In genomic region chr9:118469272-118469671, GRCm38 (mm10) we compare ENCODE assay signal across 20 mouse cellular contexts. TPM values are rescaled to one million over a fixed set of nuclear protein-coding genes. Genes with fewer than 3 reads are reported as not detected.
A peak's percentile ranks its signal among the peaks of the same experiment; 100 is the strongest.
DNase-seq lines count a peak whose midpoint lies in the region; ATAC-seq and TF ChIP-seq lines count a peak whose summit lies in the region.
"Had no signal": no experiment of that assay in that cellular context is flagged by ENCODE, and none has a peak within 500 bp of the region (broad histone marks: within the 10 kb centered on the region; RNA-seq: fewer than 3 reads in every experiment).

No protein-coding gene starts in this region.

- DNase-seq in hindbrain, embryonic 10.5 days (ENCODE audit: low spot score): peak; percentile 22
- DNase-seq in hindbrain, postnatal 0 days (ENCODE audit: low spot score): no peak
- peak; percentile 13 for DNase-seq in midbrain, embryonic 14.5 days
- no peak for DNase-seq in limb, embryonic 14.5 days (ENCODE audit: low spot score)
- no peak for DNase-seq in frontal cortex, postnatal 25 days (ENCODE audit: low spot score in 2 of 2)
- DNase-seq: adrenal gland, postnatal 36 days; gastrocnemius, postnatal 36 days; heart, postnatal 36 days; kidney, postnatal 10 days; layer of hippocampus, adult 9-11 months; liver, embryonic 13.5 days; right cerebral cortex, postnatal 25 days; thymus, postnatal 36 days had no signal

- H3K9ac ChIP-seq in forebrain, embryonic 12.5 days: no peak overlapping the region
- H3K9ac ChIP-seq in forebrain, embryonic 16.5 days (replicated peaks; ENCODE audit: low read depth, low read length): no peak overlapping the region
- no peak overlapping the region for H3K9ac ChIP-seq in hindbrain, postnatal 0 days (replicated peaks; ENCODE audit: low read length)
- no peak overlapping the region for H3K9ac ChIP-seq in midbrain, embryonic 14.5 days (replicated peaks; ENCODE audit: low read length)
- H3K9ac ChIP-seq in midbrain, embryonic 16.5 days (ENCODE audit: low read depth, low read length): no peak overlapping the region
- no peak overlapping the region for H3K9ac ChIP-seq in limb, embryonic 14.5 days (ENCODE audit: low read depth, low read length, severe bottlenecking)
- H3K9ac ChIP-seq: liver, embryonic 13.5 days had no signal

- H3K4me3 ChIP-seq in forebrain, embryonic 12.5 days (replicated peaks): no peak overlapping the region
- H3K4me3 ChIP-seq in forebrain, embryonic 16.5 days (replicated peaks; ENCODE audit: low read length): no peak overlapping the region
- H3K4me3 ChIP-seq in hindbrain, embryonic 10.5 days: no peak overlapping the region
- H3K4me3 ChIP-seq in hindbrain, postnatal 0 days (ENCODE audit: low read length): no peak overlapping the region
- no peak overlapping the region for H3K4me3 ChIP-seq in midbrain, embryonic 14.5 days (replicated peaks; ENCODE audit: low read depth, low read length)
- H3K4me3 ChIP-seq in midbrain, embryonic 16.5 days (ENCODE audit: low read depth, low read length): no peak overlapping the region
- peak overlapping the region; percentile 4; the same call in 1 of the 2 replicates for H3K4me3 ChIP-seq in limb, embryonic 14.5 days (replicated peaks; ENCODE audit: low read length)
- H3K4me3 ChIP-seq: liver, embryonic 13.5 days; myocyte had no signal

- H3K4me2 ChIP-seq in forebrain, embryonic 12.5 days: peak overlapping the region; percentile 19; the same call in 1 of the 2 replicates
- H3K4me2 ChIP-seq in forebrain, embryonic 16.5 days (ENCODE audit: low read length): no peak overlapping the region
- no peak overlapping the region for H3K4me2 ChIP-seq in hindbrain, postnatal 0 days (ENCODE audit: low read depth, low read length)
- no peak overlapping the region for H3K4me2 ChIP-seq in midbrain, embryonic 14.5 days (ENCODE audit: low read length)
- no peak overlapping the region for H3K4me2 ChIP-seq in midbrain, embryonic 16.5 days (ENCODE audit: low read length)
- no peak overlapping the region for H3K4me2 ChIP-seq in limb, embryonic 14.5 days (replicated peaks; ENCODE audit: low read depth, low read length, severe bottlenecking)
- H3K4me2 ChIP-seq: liver, embryonic 13.5 days had no signal

- no peak for TF ChIP-seq POLR2A in limb, embryonic 14.5 days (IDR thresholded peaks at IDR 0.05; ENCODE audit: borderline replicate concordance, extremely low read depth, insufficient read depth, insufficient read length)

- H3K36me3 ChIP-seq in forebrain, embryonic 12.5 days (replicated peaks): no peaks in the 10 kb centered on the region
- H3K36me3 ChIP-seq in forebrain, embryonic 16.5 days (ENCODE audit: control insufficient read depth, insufficient read depth): no peaks in the 10 kb centered on the region
- no peaks in the 10 kb centered on the region for H3K36me3 ChIP-seq in hindbrain, embryonic 10.5 days
- no peaks in the 10 kb centered on the region for H3K36me3 ChIP-seq in hindbrain, postnatal 0 days (ENCODE audit: insufficient read depth, low read length)
- no peaks in the 10 kb centered on the region for H3K36me3 ChIP-seq in midbrain, embryonic 14.5 days (ENCODE audit: control insufficient read depth, insufficient read depth, low read length)
- H3K36me3 ChIP-seq in midbrain, embryonic 16.5 days (ENCODE audit: control insufficient read depth, insufficient read depth, low read length): no peaks in the 10 kb centered on the region
- no peaks in the 10 kb centered on the region for H3K36me3 ChIP-seq in limb, embryonic 14.5 days (ENCODE audit: control insufficient read depth, insufficient read depth, low read length)
- H3K36me3 ChIP-seq: liver, embryonic 13.5 days had no signal

- peaks cover 14% of the 10 kb centered on the region for H3K4me1 ChIP-seq in forebrain, embryonic 12.5 days
- peaks cover 12% of the 10 kb centered on the region; the same call in 1 of the 2 replicates for H3K4me1 ChIP-seq in forebrain, embryonic 16.5 days (replicated peaks; ENCODE audit: control insufficient read depth, insufficient read depth, low read length)
- H3K4me1 ChIP-seq in hindbrain, embryonic 10.5 days (replicated peaks): peaks cover 18% of the 10 kb centered on the region
- no peaks in the 10 kb centered on the region for H3K4me1 ChIP-seq in hindbrain, postnatal 0 days (ENCODE audit: insufficient read depth, low read length)
- H3K4me1 ChIP-seq in midbrain, embryonic 14.5 days (ENCODE audit: control insufficient read depth, insufficient read depth, low read length): no peaks in the 10 kb centered on the region
- peaks cover 5% of the 10 kb centered on the region for H3K4me1 ChIP-seq in midbrain, embryonic 16.5 days (ENCODE audit: control insufficient read depth, insufficient read depth, low read length)
- peaks cover 5% of the 10 kb centered on the region; the same call in 1 of the 2 replicates for H3K4me1 ChIP-seq in limb, embryonic 14.5 days (ENCODE audit: control insufficient read depth, insufficient read depth, low read length)
- H3K4me1 ChIP-seq: liver, embryonic 13.5 days had no signal

- no peak for ATAC-seq in forebrain, embryonic 12.5 days (ENCODE audit: low FRiP score)
- no peak for ATAC-seq in forebrain, embryonic 16.5 days
- ATAC-seq in hindbrain, postnatal 0 days: no peak
- ATAC-seq in midbrain, embryonic 14.5 days (ENCODE audit: low FRiP score, low TSS enrichment): no peak
- ATAC-seq in midbrain, embryonic 16.5 days: no peak
- ATAC-seq in limb, embryonic 14.5 days (ENCODE audit: low FRiP score, low read depth): no peak
- ATAC-seq: activated CD4-positive, CD25-positive, alpha-beta regulatory T cell, adult 4 months had no signal

- H3K27ac ChIP-seq in forebrain, embryonic 12.5 days: no peak overlapping the region
- H3K27ac ChIP-seq in forebrain, embryonic 16.5 days (ENCODE audit: low read length): no peak overlapping the region
- H3K27ac ChIP-seq in hindbrain, embryonic 10.5 days: no peak overlapping the region
- H3K27ac ChIP-seq in hindbrain, postnatal 0 days: no peak overlapping the region
- no peak overlapping the region for H3K27ac ChIP-seq in midbrain, embryonic 14.5 days (replicated peaks; ENCODE audit: low read depth, low read length)
- no peak overlapping the region for H3K27ac ChIP-seq in midbrain, embryonic 16.5 days (ENCODE audit: low read length)
- no peak overlapping the region for H3K27ac ChIP-seq in limb, embryonic 14.5 days (replicated peaks; ENCODE audit: low read depth, low read length)
- H3K27ac ChIP-seq: liver, embryonic 13.5 days had no signal

- WGBS in forebrain, embryonic 12.5 days: 7% methylated on average over 16 of the region's 16 CpGs
- 10% methylated on average over 16 of the region's 16 CpGs for WGBS in forebrain, embryonic 16.5 days
- 11% methylated on average over 16 of the region's 16 CpGs for WGBS in hindbrain, embryonic 10.5 days
- 9% methylated on average over 16 of the region's 16 CpGs for WGBS in hindbrain, postnatal 0 days
- 7% methylated on average over 16 of the region's 16 CpGs for WGBS in midbrain, embryonic 14.5 days
- WGBS in midbrain, embryonic 16.5 days: 5% methylated on average over 16 of the region's 16 CpGs
- 8% methylated on average over 16 of the region's 16 CpGs for WGBS in limb, embryonic 14.5 days

- H3K9me3 ChIP-seq in forebrain, embryonic 12.5 days: no peaks in the 10 kb centered on the region
- no peaks in the 10 kb centered on the region for H3K9me3 ChIP-seq in forebrain, embryonic 16.5 days (ENCODE audit: control insufficient read depth, low read length)
- no peaks in the 10 kb centered on the region for H3K9me3 ChIP-seq in hindbrain, embryonic 10.5 days
- no peaks in the 10 kb centered on the region for H3K9me3 ChIP-seq in hindbrain, postnatal 0 days (ENCODE audit: low read length)
- no peaks in the 10 kb centered on the region for H3K9me3 ChIP-seq in midbrain, embryonic 14.5 days (ENCODE audit: control insufficient read depth, low read length)
- no peaks in the 10 kb centered on the region for H3K9me3 ChIP-seq in midbrain, embryonic 16.5 days (replicated peaks; ENCODE audit: control insufficient read depth, low read length, poor library complexity, severe bottlenecking)
- H3K9me3 ChIP-seq in limb, embryonic 14.5 days (ENCODE audit: control insufficient read depth, low read length): no peaks in the 10 kb centered on the region
- H3K9me3 ChIP-seq: liver, embryonic 13.5 days had no signal

- no peak for TF ChIP-seq CTCF in hindbrain, postnatal 0 days (IDR thresholded peaks at IDR 0.05; ENCODE audit: low read depth)

- peaks cover 70% of the 10 kb centered on the region for H3K27me3 ChIP-seq in forebrain, embryonic 12.5 days
- H3K27me3 ChIP-seq in forebrain, embryonic 16.5 days (replicated peaks; ENCODE audit: control insufficient read depth, insufficient read depth, low read length): peaks cover 42% of the 10 kb centered on the region
- H3K27me3 ChIP-seq in hindbrain, embryonic 10.5 days (ENCODE audit: insufficient read depth, poor library complexity, severe bottlenecking): peaks cover 82% of the 10 kb centered on the region
- H3K27me3 ChIP-seq in hindbrain, postnatal 0 days (ENCODE audit: insufficient read depth, low read length): peaks cover 31% of the 10 kb centered on the region
- peaks cover 50% of the 10 kb centered on the region for H3K27me3 ChIP-seq in midbrain, embryonic 14.5 days (ENCODE audit: control insufficient read depth, insufficient read depth, low read length)
- H3K27me3 ChIP-seq in midbrain, embryonic 16.5 days (ENCODE audit: control insufficient read depth, insufficient read depth, low read depth, low read length): peaks cover 46% of the 10 kb centered on the region
- peaks cover 57% of the 10 kb centered on the region for H3K27me3 ChIP-seq in limb, embryonic 14.5 days (ENCODE audit: control insufficient read depth, insufficient read depth, low read length)

RNA-seq across cellular contexts. Expression of gene Eomes, which starts 8.7 kb away (rescaled TPM):
- polyA plus RNA-seq in forebrain, embryonic 12.5 days (2016; fragmentation: Nextera tagmentation; extraction: Ambion mirVana): 20.5 and 24.9 TPM in 2 replicates
- 18.0 and 24.4 TPM in 2 replicates for polyA plus RNA-seq in forebrain, embryonic 16.5 days (2015; fragmentation: Nextera tagmentation; extraction: Ambion mirVana)
- polyA plus RNA-seq in hindbrain, embryonic 10.5 days (2016; fragmentation: Nextera tagmentation; extraction: Ambion mirVana): 0.10 TPM in 1 of 2 replicates, not detected in the other
- total RNA-seq in hindbrain, postnatal 0 days (2014; rRNA removed): 16.2 and 19.4 TPM in 2 replicates
- 8.6 and 8.9 TPM in 2 replicates for polyA plus RNA-seq in hindbrain, postnatal 0 days (2015; fragmentation: Nextera tagmentation; extraction: Ambion mirVana)
- 1.6 and 1.9 TPM in 2 replicates for polyA plus RNA-seq in midbrain, embryonic 14.5 days (2014; fragmentation: Nextera tagmentation; extraction: Ambion mirVana)
- polyA plus RNA-seq in midbrain, embryonic 16.5 days (2015; fragmentation: Nextera tagmentation; extraction: Ambion mirVana): 1.4 and 2.0 TPM in 2 replicates
- 0.97 and 1.0 TPM in 2 replicates for polyA plus RNA-seq in limb, embryonic 14.5 days (2012; rRNA removed)
- polyA plus RNA-seq in limb, embryonic 14.5 days (2014; fragmentation: Nextera tagmentation; extraction: Ambion mirVana): 0.18 and 0.59 TPM in 2 replicates
- total RNA-seq: gastrocnemius, postnatal 36 days; megakaryocyte progenitor cell, adult 5-6 weeks had no signal
- polyA plus RNA-seq: liver, embryonic 13.5 days; lung, embryonic 16.5 days had no signal

RNA-seq across cellular contexts. Expression of gene Golga4, which starts 36.8 kb away (rescaled TPM):
- polyA plus RNA-seq in forebrain, embryonic 12.5 days (2016; fragmentation: Nextera tagmentation; extraction: Ambion mirVana): 68.4 and 69.0 TPM in 2 replicates
- 51.3 and 57.4 TPM in 2 replicates for polyA plus RNA-seq in forebrain, embryonic 16.5 days (2015; fragmentation: Nextera tagmentation; extraction: Ambion mirVana)
- polyA plus RNA-seq in hindbrain, embryonic 10.5 days (2016; fragmentation: Nextera tagmentation; extraction: Ambion mirVana): 34.2 and 42.9 TPM in 2 replicates
- total RNA-seq in hindbrain, postnatal 0 days (2014; rRNA removed): 34.1 and 36.8 TPM in 2 replicates
- polyA plus RNA-seq in hindbrain, postnatal 0 days (2015; fragmentation: Nextera tagmentation; extraction: Ambion mirVana): 25.8 and 27.2 TPM in 2 replicates
- polyA plus RNA-seq in midbrain, embryonic 14.5 days (2014; fragmentation: Nextera tagmentation; extraction: Ambion mirVana): 47.8 and 53.3 TPM in 2 replicates
- 41.5 and 44.2 TPM in 2 replicates for polyA plus RNA-seq in midbrain, embryonic 16.5 days (2015; fragmentation: Nextera tagmentation; extraction: Ambion mirVana)
- polyA plus RNA-seq in limb, embryonic 14.5 days (2012; rRNA removed): 44.3 and 54.5 TPM in 2 replicates
- polyA plus RNA-seq in limb, embryonic 14.5 days (2014; fragmentation: Nextera tagmentation; extraction: Ambion mirVana): 47.2 and 61.7 TPM in 2 replicates

Comparison
In these comparisons a context has a peak if more than half of its experiments do, and no peak if none do; other contexts are left out.
1. DNase-seq: peak in hindbrain, embryonic 10.5 days (single experiment) and midbrain, embryonic 14.5 days (single experiment); none in hindbrain, postnatal 0 days (single experiment), limb, embryonic 14.5 days (single experiment) and frontal cortex, postnatal 25 days (0 of 2).